Mouse (Mus musculus): ENCODE data around the gene Gpr18.

- TF ChIP-seq CTCF (conservative IDR thresholded peaks at IDR 0.05; ENCODE audit: low read length) = no peak
- TF ChIP-seq POU5F1 (IDR thresholded peaks at IDR 0.05; ENCODE audit: borderline replicate concordance, low read length) = no peak
These were observed 5.7 kb downstream of the Gpr18 start for GRCm38 (mm10) chr14:121909868-121910267.
